Mouse (Mus musculus): Measurements from ENCODE around the gene Mrpl19.

DNA sequence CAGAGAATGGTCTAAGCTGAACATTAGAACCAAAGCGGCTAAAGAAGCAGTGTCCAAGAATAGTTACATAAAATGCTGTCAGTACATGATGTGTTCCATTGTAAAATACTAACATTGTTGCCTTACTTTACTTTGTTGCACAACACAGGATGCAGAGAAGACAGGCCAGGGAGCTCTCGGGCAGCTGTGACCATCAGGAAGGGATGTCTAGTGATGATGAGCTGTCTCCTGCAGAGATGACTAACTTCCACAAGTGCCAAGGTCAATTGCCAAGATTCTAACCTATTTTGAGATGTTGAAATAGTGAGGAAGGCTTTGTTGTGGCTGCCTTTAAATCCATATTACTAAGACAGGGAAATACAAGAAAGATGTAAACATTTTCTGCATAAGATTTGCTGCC is 22.5 kb downstream of the Mrpl19 start:
- TF ChIP-seq TCF12 (IDR thresholded peaks at IDR 0.05; ENCODE audit: insufficient read depth, poor library complexity, severe bottlenecking) (no peak), USF1 (IDR thresholded peaks at IDR 0.05; ENCODE audit: low read depth) (no peak), POLR2A (IDR thresholded peaks at IDR 0.05; ENCODE audit: insufficient read length, low read depth) (no peak), E2F4 (IDR thresholded peaks at IDR 0.05; ENCODE audit: insufficient read depth) (no peak), MAX (IDR thresholded peaks at IDR 0.05; ENCODE audit: low read depth) (no peak)

Measured in myocyte (in vitro differentiated cells).